Mouse (Mus musculus) forebrain, embryonic 14.5 days (tissue): Measurements from ENCODE around the gene Zfp148. TPM values are rescaled to one million over a fixed set of nuclear protein-coding genes. Genes with fewer than 3 reads are reported as not detected.
"Not testable (repeated sequence)": the region's sequence is repeated elsewhere in the genome, so short reads cannot be mapped to it uniquely, and the experiment has no call there.

Source experiments
- ATAC-seq: fragments of 200-750 bp; cut with Nextera tagmentation; 2 replicates; pipeline ENCODE4 v1.8.0; 2017; ENCODE audit warnings: mild to moderate bottlenecking, moderate library complexity
- DNase-seq: peaks from one replicate; pipeline ENCODE4 v3.0.0-alpha.2; 2015; ENCODE audit warnings: low spot score
- H3K27ac ChIP-seq: fragments of 300-500 bp; sonication (generic); 2 replicates; pipeline ENCODE4 v1.5.1; 2014; ENCODE audit warnings: low read depth, mild to moderate bottlenecking, control low read depth, low read length, moderate library complexity
- H3K27me3 ChIP-seq: fragments of 300-500 bp; sonication (generic); replicated peaks from 2 replicates; pipeline ENCODE4 v1.6.1; 2014; ENCODE audit warnings: low read length, control low read depth, mixed read lengths; ENCODE audit not compliant: control insufficient read depth, insufficient read depth
- H3K36me3 ChIP-seq: fragments of 300-500 bp; sonication (generic); 2 replicates; pipeline ENCODE4 v1.6.1; 2014; ENCODE audit warnings: low read length, control low read depth; ENCODE audit not compliant: control insufficient read depth, insufficient read depth
- H3K4me1 ChIP-seq: fragments of 300-500 bp; sonication (generic); 2 replicates; pipeline ENCODE4 v1.6.1; 2014; ENCODE audit warnings: antibody characterized with exemption, low read length, control low read depth; ENCODE audit not compliant: control insufficient read depth, insufficient read depth
- H3K4me2 ChIP-seq: fragments of 300-500 bp; sonication (generic); 2 replicates; pipeline ENCODE4 v1.6.1; 2014; ENCODE audit warnings: mild to moderate bottlenecking, control low read depth, low read length
- H3K4me3 ChIP-seq: fragments of 300-500 bp; sonication (generic); 2 replicates; pipeline ENCODE4 v1.5.1; 2014; ENCODE audit warnings: low read depth, low read length, control low read depth
- H3K9ac ChIP-seq: fragments of 300-500 bp; sonication (generic); 2 replicates; pipeline ENCODE4 v1.6.1; 2014; ENCODE audit warnings: mild to moderate bottlenecking, low read length, control low read depth, moderate library complexity
- H3K9me3 ChIP-seq: fragments of 300-500 bp; sonication (generic); replicated peaks from 2 replicates; pipeline ENCODE4 v1.6.1; 2016; ENCODE audit warnings: low read length, control low read depth, mixed read lengths; ENCODE audit not compliant: control insufficient read depth
- whole genome bisulfite sequencing: fragments of 180-500 bp; shearing (Covaris S2); extraction: QIAGEN DNeasy Blood & Tissue Kit; methylation state at CpG from one replicate; pipeline ENCODE4 v1.1.7; 2014; 5-methylcytosine and 5-hydroxymethylcytosine counted together
- polyA plus RNA-seq: library from polyadenylated mRNA; unstranded; fragments of >200 nt; fragmentation: Nextera tagmentation; extraction: Ambion mirVana; gene quantifications from 2 replicates; pipeline ENCODE4 v1.2.1, GENCODE M21; 2014

Gene Zfp148
- polyA plus RNA-seq: 58.1 and 67.3 TPM in 2 replicates

- ATAC-seq: peak; percentile 94
- not testable (repeated sequence) for H3K9me3 ChIP-seq, H3K27me3 ChIP-seq, H3K36me3 ChIP-seq
- peaks cover 15% of the 10 kb centered on the region; the same call in 1 of the 2 replicates for H3K4me1 ChIP-seq
- H3K9ac ChIP-seq: peak within 1 kb of the TSS; percentile 97
- peak within 1 kb of the TSS; percentile 71 for H3K4me3 ChIP-seq
- H3K4me2 ChIP-seq: peak within 1 kb of the TSS; percentile 61
- peak within 1 kb of the TSS; percentile 94 for H3K27ac ChIP-seq
- DNase-seq: peak; percentile 96
- 2% methylated on average over 47 of the region's 50 CpGs for WGBS
Observed at GRCm38 (mm10) chr16:33379944-33380881, at the start of gene Zfp148. Gene Zfp148 (plus strand): TSS chr16:33380836.

- H3K4me1 ChIP-seq: no peaks in the 10 kb centered on the region
- H3K27me3 ChIP-seq: no peaks in the 10 kb centered on the region
- WGBS: 93% methylated on average over 14 of the region's 14 CpGs
- H3K36me3 ChIP-seq: no peaks in the 10 kb centered on the region
- ATAC-seq: no peak
- H3K9ac ChIP-seq: no peak overlapping the region
- H3K4me3 ChIP-seq: no peak overlapping the region
- no peak for DNase-seq
- H3K9me3 ChIP-seq: no peaks in the 10 kb centered on the region
- H3K27ac ChIP-seq: no peak overlapping the region
- H3K4me2 ChIP-seq: no peak overlapping the region
Observed at GRCm38 (mm10) chr16:33333015-33333414, 47.6 kb upstream of the Zfp148 start.

DNA sequence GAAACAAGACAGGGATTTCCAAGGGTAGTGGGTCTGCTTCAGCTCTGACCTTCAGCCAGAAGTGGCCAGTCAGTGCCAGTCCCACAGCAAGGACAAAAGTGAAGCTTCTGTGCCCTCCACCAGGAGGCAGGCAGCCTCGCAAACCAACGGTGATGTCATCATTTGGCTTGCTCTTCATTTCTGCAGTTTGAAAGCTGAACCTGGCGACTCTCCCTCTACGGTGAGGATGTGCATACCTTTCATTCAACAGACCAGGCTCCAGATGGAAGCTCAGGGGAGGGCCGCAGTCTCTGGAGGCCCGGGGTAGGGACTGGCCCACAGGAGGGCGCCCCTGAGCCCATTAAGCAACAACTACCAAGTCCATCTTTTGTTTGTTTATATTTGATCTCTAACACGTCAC lies 43.5 kb upstream of the Zfp148 start:
- H3K4me3 ChIP-seq: no peak overlapping the region
- ATAC-seq (peak; percentile 84), DNase-seq (peak; percentile 84)
- no peaks in the 10 kb centered on the region for H3K27me3 ChIP-seq
- no peak overlapping the region for H3K27ac ChIP-seq
- no peaks in the 10 kb centered on the region for H3K4me1 ChIP-seq
- no peaks in the 10 kb centered on the region for H3K9me3 ChIP-seq
- H3K4me2 ChIP-seq: no peak overlapping the region
- H3K36me3 ChIP-seq: no peaks in the 10 kb centered on the region
- no peak overlapping the region for H3K9ac ChIP-seq
- 13% methylated on average over 8 of the region's 8 CpGs for WGBS

DNA sequence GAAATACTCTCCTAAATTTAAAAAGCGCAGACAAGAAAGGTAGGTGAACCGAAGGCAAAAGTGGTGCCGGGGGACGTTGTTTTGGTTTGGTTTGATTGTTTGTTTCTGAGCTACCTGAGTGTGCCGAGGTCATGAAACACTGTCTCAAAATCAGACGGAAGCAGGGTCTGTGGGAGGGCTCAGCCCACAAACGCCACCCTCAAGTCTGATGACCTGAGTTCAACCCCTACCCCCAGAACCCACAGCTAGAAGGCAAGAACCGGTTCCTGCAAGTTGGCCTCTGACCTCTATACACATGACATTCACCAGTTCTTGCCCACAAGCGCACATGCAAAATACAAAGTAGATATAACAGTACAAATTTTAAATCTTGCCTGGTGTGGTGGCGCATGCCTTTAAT lies 43.0 kb upstream of the Zfp148 start:
- H3K36me3 ChIP-seq: no peaks in the 10 kb centered on the region
- H3K27ac ChIP-seq: no peak overlapping the region
- no peak overlapping the region for H3K4me2 ChIP-seq
- no peaks in the 10 kb centered on the region for H3K27me3 ChIP-seq
- no peaks in the 10 kb centered on the region for H3K4me1 ChIP-seq
- no peaks in the 10 kb centered on the region for H3K9me3 ChIP-seq
- no peak for DNase-seq
- WGBS: 91% methylated on average over 10 of the region's 10 CpGs
- no peak for ATAC-seq
- H3K4me3 ChIP-seq: no peak overlapping the region
- H3K9ac ChIP-seq: no peak overlapping the region

DNA sequence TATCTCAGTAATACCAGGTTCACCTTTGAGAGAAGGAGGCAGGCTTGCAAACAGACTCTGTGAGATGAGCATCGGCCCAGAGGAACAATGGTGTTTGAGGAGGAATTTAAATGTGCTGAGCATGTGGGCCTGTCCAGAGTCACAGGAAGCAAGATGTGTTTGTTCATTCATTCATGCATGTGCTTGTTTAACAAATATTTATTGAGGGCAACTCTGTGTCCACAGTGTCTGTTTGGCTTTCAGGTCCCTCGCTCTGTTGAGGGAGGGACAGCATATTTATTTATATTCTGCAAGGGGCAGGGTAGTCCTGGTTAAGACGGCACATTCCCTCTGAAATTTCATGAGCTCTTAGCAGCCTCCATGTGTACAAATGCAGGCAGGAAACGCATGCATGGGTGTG lies 42.1 kb upstream of the Zfp148 start:
- no peak overlapping the region for H3K4me3 ChIP-seq
- H3K27me3 ChIP-seq: no peaks in the 10 kb centered on the region
- H3K4me2 ChIP-seq: no peak overlapping the region
- no peaks in the 10 kb centered on the region for H3K9me3 ChIP-seq
- DNase-seq (no peak), ATAC-seq (no peak)
- H3K36me3 ChIP-seq: no peaks in the 10 kb centered on the region
- H3K27ac ChIP-seq: no peak overlapping the region
- WGBS: 86% methylated on average over 4 of the region's 4 CpGs
- no peaks in the 10 kb centered on the region for H3K4me1 ChIP-seq
- no peak overlapping the region for H3K9ac ChIP-seq

- H3K4me3 ChIP-seq: no peak overlapping the region
- H3K4me1 ChIP-seq: no peaks in the 10 kb centered on the region
- no peaks in the 10 kb centered on the region for H3K36me3 ChIP-seq
- no peak overlapping the region for H3K9ac ChIP-seq
- no peak overlapping the region for H3K27ac ChIP-seq
- H3K27me3 ChIP-seq: no peaks in the 10 kb centered on the region
- 96% methylated on average over 2 of the region's 2 CpGs for WGBS
- no peak for ATAC-seq
- H3K9me3 ChIP-seq: no peaks in the 10 kb centered on the region
- H3K4me2 ChIP-seq: no peak overlapping the region
- DNase-seq: no peak
Observed at GRCm38 (mm10) chr16:33339476-33339875, 41.2 kb upstream of the Zfp148 start.

- no peaks in the 10 kb centered on the region for H3K27me3 ChIP-seq
- H3K36me3 ChIP-seq: no peaks in the 10 kb centered on the region
- 38% methylated on average over 1 of the region's 1 CpGs for WGBS
- no peak overlapping the region for H3K4me2 ChIP-seq
- no peaks in the 10 kb centered on the region for H3K9me3 ChIP-seq
- H3K27ac ChIP-seq: no peak overlapping the region
- no peak overlapping the region for H3K9ac ChIP-seq
- ATAC-seq: no peak
- DNase-seq: no peak
- H3K4me1 ChIP-seq: no peaks in the 10 kb centered on the region
- no peak overlapping the region for H3K4me3 ChIP-seq
Observed at GRCm38 (mm10) chr16:33342356-33342755, 38.3 kb upstream of the Zfp148 start.

DNA sequence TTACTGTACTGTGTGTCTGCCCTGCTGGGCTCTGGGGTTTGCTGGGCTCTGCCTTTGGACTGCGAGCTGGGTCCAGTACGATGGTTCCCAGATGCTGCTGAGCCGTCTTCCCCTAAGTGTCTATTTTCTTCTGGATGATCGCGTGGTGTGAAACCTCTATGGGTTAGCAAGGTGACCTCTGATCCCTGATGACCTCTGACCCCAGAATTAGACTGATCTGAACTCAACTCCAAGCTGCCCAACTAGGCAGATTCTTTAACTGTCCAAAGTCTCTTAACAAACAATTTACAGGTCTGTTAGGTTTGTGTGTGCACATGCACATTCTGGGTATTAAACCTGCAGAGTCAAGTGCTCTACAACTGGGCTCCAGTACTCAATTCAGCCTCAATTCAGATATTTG lies 37.5 kb upstream of the Zfp148 start:
- no peak for ATAC-seq
- H3K4me2 ChIP-seq: no peak overlapping the region
- no peaks in the 10 kb centered on the region for H3K27me3 ChIP-seq
- no peak overlapping the region for H3K27ac ChIP-seq
- no peaks in the 10 kb centered on the region for H3K9me3 ChIP-seq
- WGBS: 78% methylated on average over 5 of the region's 5 CpGs
- no peak for DNase-seq
- H3K36me3 ChIP-seq: no peaks in the 10 kb centered on the region
- no peaks in the 10 kb centered on the region for H3K4me1 ChIP-seq
- no peak overlapping the region for H3K4me3 ChIP-seq
- H3K9ac ChIP-seq: no peak overlapping the region

GRCm38 (mm10) chr16:33343601-33344000 lies 37.0 kb upstream of the Zfp148 start:
- DNase-seq (no peak), ATAC-seq (no peak)
- no peak overlapping the region for H3K9ac ChIP-seq
- H3K36me3 ChIP-seq: no peaks in the 10 kb centered on the region
- H3K27me3 ChIP-seq: no peaks in the 10 kb centered on the region
- H3K27ac ChIP-seq: no peak overlapping the region
- H3K4me2 ChIP-seq: no peak overlapping the region
- no peaks in the 10 kb centered on the region for H3K4me1 ChIP-seq
- WGBS: 89% methylated on average over 7 of the region's 7 CpGs
- no peak overlapping the region for H3K4me3 ChIP-seq
- no peaks in the 10 kb centered on the region for H3K9me3 ChIP-seq
